Mouse (Mus musculus) lung, postnatal 0 days (tissue): ENCODE results near the gene Zdhhc25.

Source experiments
- CTCF ChIP-seq: IDR thresholded peaks from 2 replicates; pipeline ENCODE4 v1.5.1; 2016; ENCODE audit warnings: antibody characterized with exemption, mild to moderate bottlenecking
- EP300 ChIP-seq: IDR thresholded peaks from 2 replicates; pipeline ENCODE4 v1.6.1; 2016; ENCODE audit warnings: antibody characterized with exemption, mild to moderate bottlenecking, control low read depth

DNA sequence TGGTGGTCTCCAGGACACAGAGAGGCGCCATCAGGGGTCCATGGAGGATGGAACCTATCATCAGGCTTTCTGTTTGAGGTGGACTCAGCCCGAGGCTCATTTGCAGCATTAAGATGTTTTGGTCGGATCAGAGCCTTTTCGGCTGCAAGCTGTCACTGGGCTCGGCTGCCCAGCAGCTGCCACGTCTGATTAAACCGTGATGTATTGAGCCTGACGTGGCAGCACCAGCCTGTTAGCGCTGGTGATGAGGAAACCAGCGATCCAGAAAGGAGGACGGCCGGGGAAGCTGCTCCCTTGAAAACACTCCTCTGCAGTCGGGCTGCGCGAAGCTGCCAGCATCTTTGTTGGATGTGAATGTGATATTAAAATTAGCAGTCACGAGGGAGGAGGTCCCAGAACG is 29.4 kb upstream of the Zdhhc25 start:
- TF ChIP-seq EP300, result no peak
- TF ChIP-seq CTCF, result no peak
